Mouse (Mus musculus) erythroblast, embryonic 14.5 days (primary cell): ENCODE data around the gene Alg9. TPM values are rescaled to one million over a fixed set of nuclear protein-coding genes. Genes with fewer than 3 reads are reported as not detected.

Experiments used
- H3K27me3 ChIP-seq: 2 replicates; pipeline ENCODE4 v1.6.1; 2012; ENCODE audit warnings: inconsistent platforms; ENCODE audit not compliant: control insufficient read depth
- H3K36me3 ChIP-seq: 2 replicates; pipeline ENCODE4 v1.6.1; 2012; ENCODE audit warnings: mild to moderate bottlenecking, inconsistent platforms; ENCODE audit not compliant: control insufficient read depth
- H3K4me1 ChIP-seq: 2 replicates; pipeline ENCODE4 v1.6.1; 2012; ENCODE audit warnings: inconsistent platforms; ENCODE audit not compliant: control insufficient read depth
- H3K4me3 ChIP-seq: replicated peaks from 2 replicates; pipeline ENCODE3; 2012; ENCODE audit warnings: moderate library complexity, mild to moderate bottlenecking, inconsistent platforms
- H3K9me3 ChIP-seq: 2 replicates; pipeline ENCODE4 v1.6.1; 2012; ENCODE audit warnings: low read length, inconsistent platforms, mixed read lengths; ENCODE audit not compliant: control insufficient read depth
- GATA1 ChIP-seq: IDR thresholded peaks from 2 replicates; pipeline ENCODE4 v1.6.1; 2012; ENCODE audit warnings: low read length, inconsistent platforms, mixed read lengths
- TAL1 ChIP-seq: IDR thresholded peaks from 3 replicates; pipeline ENCODE4 v1.6.1; 2012; ENCODE audit warnings: low read length, inconsistent platforms, mixed read lengths
- polyA plus RNA-seq: library from polyadenylated mRNA; stranded (reverse); fragments of >175 nt; gene quantifications from 2 replicates; pipeline ENCODE4 v1.2.3, GENCODE M21; 2012

The Alg9 gene
- polyA plus RNA-seq, 1 experiment, result 0.31 TPM

DNA sequence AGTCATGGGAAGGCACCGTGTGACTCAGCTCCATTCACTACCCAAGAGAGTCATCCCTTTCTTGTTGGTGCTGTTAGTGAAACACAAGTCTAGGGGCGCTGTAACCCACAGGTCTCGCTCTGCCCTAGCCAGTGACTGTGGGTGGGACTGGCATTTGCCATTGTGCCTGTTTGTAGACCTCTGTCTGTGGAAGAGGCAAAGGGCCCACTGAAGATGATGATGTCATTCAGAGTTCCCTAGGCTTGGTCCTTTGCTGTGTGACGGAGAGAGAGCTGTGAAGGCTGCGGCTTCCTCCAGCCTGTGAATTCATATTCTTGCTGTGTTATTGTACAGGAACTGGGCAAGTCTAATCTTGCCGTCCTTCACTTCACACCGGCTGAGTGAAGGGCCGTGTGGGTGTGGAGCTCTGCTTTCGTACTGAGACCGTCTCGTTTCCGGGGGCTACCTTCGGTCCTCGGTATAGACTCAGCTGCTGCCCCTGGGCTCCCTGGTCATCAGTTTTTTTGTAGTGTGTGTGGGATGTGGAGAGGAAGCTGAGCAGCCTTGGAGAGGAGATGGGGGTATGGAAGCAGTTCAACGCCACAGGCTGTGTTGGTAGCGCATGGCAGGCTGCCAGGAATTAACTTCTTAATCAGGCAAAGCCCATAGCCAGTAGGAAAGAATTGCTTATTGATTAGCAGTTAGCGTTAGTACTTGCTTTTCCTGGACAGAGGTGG lies 78.0 kb downstream of the Alg9 start:
- H3K36me3 ChIP-seq, result no peaks in the 10 kb centered on the region; the same call in 1 of the 2 replicates
- no peaks in the 10 kb centered on the region for H3K27me3 ChIP-seq
- H3K9me3 ChIP-seq, result no peaks in the 10 kb centered on the region
- H3K4me1 ChIP-seq, result peaks cover 88% of the 10 kb centered on the region
- H3K4me3 ChIP-seq, result no peak overlapping the region
- no peak for TF ChIP-seq GATA1
- TF ChIP-seq TAL1, result no peak

GRCm38 (mm10) chr9:50854376-50854775 lies 79.6 kb downstream of the Alg9 start:
- Histone ChIP-seq H3K4me3 (peak overlapping the region; percentile 87), H3K4me1 (peaks cover 85% of the 10 kb centered on the region), H3K9me3 (no peaks in the 10 kb centered on the region), H3K36me3 (peaks cover 12% of the 10 kb centered on the region), H3K27me3 (no peaks in the 10 kb centered on the region)
- peak; percentile 72 for TF ChIP-seq GATA1
- TF ChIP-seq TAL1, result peak; percentile 64

- TF ChIP-seq TAL1 (peak; percentile 26; the same call in 1 of the 3 replicates), GATA1 (peak; percentile 63)
These were observed 80.4 kb downstream of the Alg9 start for GRCm38 (mm10) chr9:50855133-50855766.

DNA sequence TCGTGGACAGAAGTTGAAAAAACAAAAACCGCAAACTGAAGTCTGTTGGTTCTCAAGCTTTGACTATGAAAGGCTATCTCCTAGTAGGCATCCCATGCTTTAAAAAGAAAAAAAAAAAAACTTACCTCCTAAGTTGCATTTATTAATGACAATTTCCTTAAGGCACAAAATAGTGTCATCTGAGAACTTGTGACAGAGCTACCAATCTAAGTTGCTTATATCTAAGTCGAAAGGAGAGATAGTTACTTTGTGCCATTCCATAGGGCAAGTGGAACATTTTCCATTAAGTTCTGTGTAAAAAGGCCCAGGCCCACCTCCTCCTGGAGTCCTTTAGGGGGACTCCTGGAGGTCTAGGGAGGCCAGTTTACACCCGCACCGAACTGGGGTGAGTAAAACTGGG lies 81.0 kb downstream of the Alg9 start:
- peaks cover 26% of the 10 kb centered on the region for H3K36me3 ChIP-seq
- peak overlapping the region; percentile 87 for H3K4me3 ChIP-seq
- H3K4me1 ChIP-seq, result peaks cover 85% of the 10 kb centered on the region
- no peaks in the 10 kb centered on the region for H3K27me3 ChIP-seq
- no peaks in the 10 kb centered on the region for H3K9me3 ChIP-seq
- TF ChIP-seq GATA1 (no peak), TAL1 (no peak)

More at GRCm38 (mm10) chr9:50855133-50855766, 80.4 kb downstream of the Alg9 start:
- no peaks in the 10 kb centered on the region for H3K27me3 ChIP-seq
- H3K9me3 ChIP-seq, result no peaks in the 10 kb centered on the region
- H3K36me3 ChIP-seq, result peaks cover 21% of the 10 kb centered on the region
- peaks cover 86% of the 10 kb centered on the region for H3K4me1 ChIP-seq
- H3K4me3 ChIP-seq, result peak overlapping the region; percentile 87

GRCm38 (mm10) chr9:50856341-50857081 lies 81.7 kb downstream of the Alg9 start:
- TF ChIP-seq TAL1 (no peak), GATA1 (no peak)
- Histone ChIP-seq H3K27me3 (no peaks in the 10 kb centered on the region), H3K4me1 (peaks cover 83% of the 10 kb centered on the region), H3K36me3 (peaks cover 34% of the 10 kb centered on the region), H3K4me3 (peak overlapping the region; percentile 87), H3K9me3 (no peaks in the 10 kb centered on the region)

DNA sequence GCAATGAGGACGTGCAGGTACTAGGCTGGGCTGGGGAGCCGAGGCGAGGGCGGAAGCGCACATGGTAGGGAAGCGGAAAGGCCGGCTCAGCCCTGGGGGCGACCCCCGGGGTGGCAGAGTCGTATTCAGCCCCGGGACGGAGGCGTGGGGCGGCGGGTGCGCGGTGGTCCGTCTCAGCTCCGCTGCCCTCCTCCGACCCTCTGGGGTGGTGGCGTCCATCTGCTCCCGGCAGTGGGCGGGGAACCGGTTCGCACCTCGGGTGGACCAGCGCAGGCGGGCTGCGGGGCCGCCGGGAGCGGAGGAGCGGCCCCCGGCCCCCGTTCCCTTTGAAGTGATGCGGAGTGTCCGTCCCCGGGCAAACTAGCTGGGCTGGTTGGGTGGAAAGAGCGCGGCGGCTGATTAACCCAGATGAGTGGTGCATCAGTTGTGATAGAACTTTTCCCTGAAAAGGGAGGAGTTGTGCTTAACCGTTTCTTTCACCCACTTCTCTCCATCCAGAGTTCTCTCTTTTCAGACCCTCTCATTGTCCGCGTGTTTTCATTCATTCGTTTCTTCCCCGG lies 82.3 kb downstream of the Alg9 start:
- TF ChIP-seq GATA1, result no peak
- no peak for TF ChIP-seq TAL1
- peaks cover 78% of the 10 kb centered on the region for H3K4me1 ChIP-seq
- H3K27me3 ChIP-seq, result no peaks in the 10 kb centered on the region
- no peaks in the 10 kb centered on the region for H3K9me3 ChIP-seq
- H3K36me3 ChIP-seq, result peaks cover 40% of the 10 kb centered on the region
- H3K4me3 ChIP-seq, result peak overlapping the region; percentile 87

DNA sequence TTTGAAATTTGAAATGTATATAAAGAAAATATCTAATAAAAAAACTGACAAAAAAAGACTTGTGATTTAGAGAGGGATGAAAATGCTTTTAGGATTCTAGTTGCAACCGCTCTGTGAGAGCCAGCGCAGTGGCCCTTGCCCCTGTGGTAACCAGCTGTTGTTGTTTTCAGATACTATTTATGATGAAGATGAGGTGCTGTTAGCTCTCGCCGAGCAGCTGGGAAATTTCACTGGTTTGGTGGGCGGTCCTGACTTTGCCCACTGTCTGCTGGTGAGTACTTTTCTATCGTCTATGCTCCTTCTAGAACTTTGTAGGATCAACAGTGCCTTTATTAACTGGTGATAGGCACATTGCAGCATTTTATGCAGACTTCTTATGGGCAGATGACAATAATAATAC lies 83.9 kb downstream of the Alg9 start:
- TF ChIP-seq GATA1, result no peak
- no peak for TF ChIP-seq TAL1
- no peaks in the 10 kb centered on the region for H3K27me3 ChIP-seq
- H3K4me3 ChIP-seq, result peak overlapping the region; percentile 43
- no peaks in the 10 kb centered on the region for H3K9me3 ChIP-seq
- peaks cover 55% of the 10 kb centered on the region for H3K36me3 ChIP-seq
- H3K4me1 ChIP-seq, result peaks cover 63% of the 10 kb centered on the region

DNA sequence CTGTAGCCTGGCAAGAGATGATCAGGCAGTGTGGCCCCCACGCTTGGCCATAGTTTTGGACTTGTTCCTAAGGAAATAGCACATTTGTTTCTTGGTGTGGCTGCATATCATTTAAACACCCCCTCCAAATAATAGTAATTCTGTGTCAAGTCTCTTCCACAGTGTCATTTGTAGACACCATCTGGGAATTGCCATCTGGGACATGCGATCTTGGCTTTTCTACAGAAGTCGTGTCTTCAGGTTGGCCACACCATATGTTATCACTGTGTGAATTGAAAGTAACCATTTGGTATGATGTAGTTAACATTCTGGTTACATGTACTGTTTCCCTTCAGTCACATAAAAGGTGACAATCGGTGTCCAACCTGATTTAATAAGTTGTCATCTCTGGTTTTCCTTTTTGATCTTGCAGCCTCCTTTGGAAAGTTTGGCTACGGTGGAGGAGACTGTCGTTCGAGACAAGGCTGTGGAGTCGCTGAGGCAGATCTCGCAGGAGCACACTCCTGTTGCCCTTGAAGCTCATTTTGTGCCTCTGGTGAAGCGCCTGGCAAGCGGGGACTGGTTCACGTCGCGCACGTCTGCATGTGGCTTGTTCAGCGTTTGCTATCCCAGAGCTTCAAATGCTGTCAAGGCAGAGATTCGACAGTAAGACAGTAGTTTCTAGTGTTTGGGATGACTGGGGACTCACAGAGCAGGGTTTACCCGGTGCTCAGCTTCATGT lies 86.5 kb downstream of the Alg9 start:
- H3K4me1 ChIP-seq, result peaks cover 42% of the 10 kb centered on the region
- TF ChIP-seq GATA1 (no peak), TAL1 (no peak)
- no peaks in the 10 kb centered on the region for H3K9me3 ChIP-seq
- no peaks in the 10 kb centered on the region for H3K27me3 ChIP-seq
- peaks cover 81% of the 10 kb centered on the region for H3K36me3 ChIP-seq
- H3K4me3 ChIP-seq, result no peak overlapping the region
